ENCODE assay signal across 8 mouse cellular contexts in genomic region chr11:57800971-57801765, GRCm38 (mm10). TPM values are rescaled to one million over a fixed set of nuclear protein-coding genes. Genes with fewer than 3 reads are reported as not detected.
DNase-seq lines count a peak whose midpoint lies in the region; ATAC-seq lines count a peak whose summit lies in the region.

Sap30l (plus strand) TSS chr11:57801637.

- peak within 1 kb of the TSS; percentile 53; the same call in 1 of the 2 replicates for H3K27ac ChIP-seq in forebrain, embryonic 11.5 days (ENCODE audit: low read depth, low read length)
- H3K27ac ChIP-seq in heart, embryonic 16.5 days (ENCODE audit: low read length), result peak within 1 kb of the TSS; percentile 90
- H3K27ac ChIP-seq in liver, embryonic 15.5 days (replicated peaks), result peak within 1 kb of the TSS; percentile 31; the same call in 1 of the 2 replicates
- H3K27ac ChIP-seq in neural tube, embryonic 12.5 days, result peak within 1 kb of the TSS; percentile 62

- no peaks in the 10 kb centered on the region for H3K36me3 ChIP-seq in forebrain, embryonic 11.5 days (ENCODE audit: control insufficient read depth, insufficient read depth, low read length)
- no peaks in the 10 kb centered on the region for H3K36me3 ChIP-seq in heart, embryonic 16.5 days (ENCODE audit: control insufficient read depth, insufficient read depth)
- H3K36me3 ChIP-seq in liver, embryonic 15.5 days (replicated peaks), result no peaks in the 10 kb centered on the region
- H3K36me3 ChIP-seq in neural tube, embryonic 12.5 days, result peaks cover under 1% of the 10 kb centered on the region; the same call in 1 of the 2 replicates

- H3K4me2 ChIP-seq in forebrain, embryonic 11.5 days (ENCODE audit: low read depth, low read length, severe bottlenecking), result peak within 1 kb of the TSS; percentile 98
- peak within 1 kb of the TSS; percentile 95 for H3K4me2 ChIP-seq in heart, embryonic 16.5 days (ENCODE audit: low read depth, low read length)
- peak within 1 kb of the TSS; percentile 99 for H3K4me2 ChIP-seq in liver, embryonic 15.5 days
- peak within 1 kb of the TSS; percentile 98 for H3K4me2 ChIP-seq in neural tube, embryonic 12.5 days (replicated peaks)

- peak; percentile 98 for ATAC-seq in forebrain, embryonic 11.5 days (replicated peaks; ENCODE audit: low FRiP score)
- ATAC-seq in heart, embryonic 16.5 days (replicated peaks; ENCODE audit: extremely low read depth, insufficient read depth, low FRiP score), result peak; percentile 96
- peak; percentile 98 for ATAC-seq in liver, embryonic 15.5 days (ENCODE audit: insufficient read depth)
- peak; percentile 98 for ATAC-seq in neural tube, embryonic 12.5 days (ENCODE audit: low FRiP score, low read depth)

- no peaks in the 10 kb centered on the region for H3K9me3 ChIP-seq in forebrain, embryonic 11.5 days (ENCODE audit: control insufficient read depth, low read length)
- H3K9me3 ChIP-seq in heart, embryonic 16.5 days (replicated peaks; ENCODE audit: control insufficient read depth, low read length), result no peaks in the 10 kb centered on the region
- no peaks in the 10 kb centered on the region for H3K9me3 ChIP-seq in liver, embryonic 15.5 days (replicated peaks)
- H3K9me3 ChIP-seq in neural tube, embryonic 12.5 days, result no peaks in the 10 kb centered on the region

- WGBS in forebrain, embryonic 11.5 days, result under 1% methylated on average over 40 of the region's 66 CpGs
- under 1% methylated on average over 65 of the region's 66 CpGs for WGBS in heart, embryonic 16.5 days
- WGBS in liver, embryonic 15.5 days (ENCODE audit: insufficient replicate concordance), result under 1% methylated on average over 66 of the region's 66 CpGs
- under 1% methylated on average over 66 of the region's 66 CpGs for whole genome bisulfite sequencing in neural tube, embryonic 12.5 days

- peak; percentile 94 to 95 for DNase-seq in CD8-positive naive resting alpha-beta T cell, adult 2 months (ENCODE audit: low read depth in 2 of 2, low spot score in 2 of 2)
- DNase-seq in c-Kit-positive CD71-negative TER-119-negative erythroid progenitor cells, embryonic 14.5 days (ENCODE audit: low read depth), result peak; percentile 89
- peak; percentile 97 for DNase-seq in forebrain, embryonic 11.5 days (ENCODE audit: low spot score)
- peak; percentile 99 for DNase-seq in kidney, postnatal 36 days
- peak; percentile 84 for DNase-seq in telencephalon, adult 2 months (ENCODE audit: low read depth, low spot score)

- peak within 1 kb of the TSS; percentile 90 for H3K9ac ChIP-seq in forebrain, embryonic 11.5 days (ENCODE audit: low read length)
- peak within 1 kb of the TSS; percentile 93 for H3K9ac ChIP-seq in heart, embryonic 16.5 days (ENCODE audit: low read length)
- H3K9ac ChIP-seq in liver, embryonic 15.5 days, result peak within 1 kb of the TSS; percentile 84
- peak within 1 kb of the TSS; percentile 93 for H3K9ac ChIP-seq in neural tube, embryonic 12.5 days

- peaks cover 6% of the 10 kb centered on the region; the same call in 1 of the 2 replicates for H3K4me1 ChIP-seq in forebrain, embryonic 11.5 days (replicated peaks; ENCODE audit: control insufficient read depth, insufficient read depth, low read length)
- H3K4me1 ChIP-seq in heart, embryonic 16.5 days (ENCODE audit: control insufficient read depth, insufficient read depth, low read length), result peaks cover 21% of the 10 kb centered on the region
- H3K4me1 ChIP-seq in liver, embryonic 15.5 days (replicated peaks), result peaks cover 33% of the 10 kb centered on the region
- peaks cover 23% of the 10 kb centered on the region for H3K4me1 ChIP-seq in neural tube, embryonic 12.5 days

- no peaks in the 10 kb centered on the region for H3K27me3 ChIP-seq in forebrain, embryonic 11.5 days (ENCODE audit: control insufficient read depth, insufficient read depth, low read length)
- no peaks in the 10 kb centered on the region for H3K27me3 ChIP-seq in heart, embryonic 16.5 days (ENCODE audit: control insufficient read depth, insufficient read depth, low read length)
- H3K27me3 ChIP-seq in liver, embryonic 15.5 days, result peaks cover 55% of the 10 kb centered on the region
- H3K27me3 ChIP-seq in neural tube, embryonic 12.5 days (replicated peaks), result no peaks in the 10 kb centered on the region

- peak within 1 kb of the TSS; percentile 94 for H3K4me3 ChIP-seq in forebrain, embryonic 11.5 days (ENCODE audit: low read depth, low read length)
- peak within 1 kb of the TSS; percentile 72 for H3K4me3 ChIP-seq in heart, embryonic 16.5 days (ENCODE audit: low read length)
- peak within 1 kb of the TSS; percentile 85 for H3K4me3 ChIP-seq in liver, embryonic 15.5 days (replicated peaks)
- H3K4me3 ChIP-seq in neural tube, embryonic 12.5 days, result peak within 1 kb of the TSS; percentile 87

RNA-seq across cellular contexts. Expression of gene Sap30l, which starts in this region (rescaled TPM):
- 14.1 and 15.8 TPM in 2 replicates for polyA plus RNA-seq in forebrain, embryonic 11.5 days (2014; fragmentation: Nextera tagmentation; extraction: Ambion mirVana)
- polyA plus RNA-seq in heart, embryonic 16.5 days (2015; fragmentation: Nextera tagmentation; extraction: Ambion mirVana), result 5.7 and 7.6 TPM in 2 replicates
- polyA plus RNA-seq in liver, embryonic 15.5 days (2015; fragmentation: Nextera tagmentation; extraction: Ambion mirVana), result 2.8 and 3.1 TPM in 2 replicates
- polyA plus RNA-seq in neural tube, embryonic 12.5 days (2016; fragmentation: Nextera tagmentation; extraction: Ambion mirVana), result 18.6 and 22.2 TPM in 2 replicates

Comparison
In these comparisons a context has a peak if more than half of its experiments do, and no peak if none do; other contexts are left out.
1. Peak in every context shown above with its lines: DNase-seq, ATAC-seq, H3K4me3 ChIP-seq and H3K27ac ChIP-seq.
2. H3K27ac ChIP-seq: peak in every context shown above with its lines; median percentile 90 in heart, embryonic 16.5 days; 62 in neural tube, embryonic 12.5 days; 53 in forebrain, embryonic 11.5 days; 31 in liver, embryonic 15.5 days.